Mouse (Mus musculus): ENCODE results near the gene Ano6.

- TF ChIP-seq CTCF (IDR thresholded peaks at IDR 0.05; ENCODE audit: low read depth, low read length) (no peak), GATA1 (IDR thresholded peaks at IDR 0.05; ENCODE audit: borderline replicate concordance, low read length) (no peak), TAL1 (conservative IDR thresholded peaks at IDR 0.05; ENCODE audit: low read depth, low read length) (no peak), POLR2AphosphoS5 (IDR thresholded peaks at IDR 0.05; ENCODE audit: insufficient replicate concordance, low read depth, low read length) (no peak), GATA2 (IDR thresholded peaks at IDR 0.05; ENCODE audit: borderline replicate concordance, low read depth, low read length) (no peak)
Measured at GRCm38 (mm10) chr15:95759857-95760256, 30.8 kb upstream of the Ano6 start.
